27 mouse cellular contexts compared by ENCODE assay signal in genomic region chr9:30970001-30970400, GRCm38 (mm10). TPM values are rescaled to one million over a fixed set of nuclear protein-coding genes. Genes with fewer than 3 reads are reported as not detected.
DNase-seq lines count a peak whose midpoint lies in the region; ATAC-seq and TF ChIP-seq lines count a peak whose summit lies in the region.
"Had no signal": no experiment of that assay in that cellular context is flagged by ENCODE, and none has a peak within 500 bp of the region (broad histone marks: within the 10 kb centered on the region; RNA-seq: fewer than 3 reads in every experiment).

No protein-coding gene starts in this region.

- TF ChIP-seq CTCF in hindbrain, postnatal 0 days (IDR thresholded peaks at IDR 0.05; ENCODE audit: low read depth): no peak

- intact Hi-C loops in left cerebral cortex, postnatal 4 days (cut with DNase I): no loop called here

- no peak overlapping the region for H3K9ac ChIP-seq in ES-E14 (ENCODE audit: insufficient read depth, low read depth, low read length, poor library complexity, severe bottlenecking)
- H3K9ac ChIP-seq in hindbrain, postnatal 0 days (replicated peaks; ENCODE audit: low read length): no peak overlapping the region
- H3K9ac ChIP-seq: embryonic facial prominence, embryonic 13.5 days; embryonic facial prominence, embryonic 15.5 days; forebrain, embryonic 12.5 days; forebrain, embryonic 15.5 days; forebrain, postnatal 0 days had no signal

- WGBS in hindbrain, postnatal 0 days: 46% methylated on average over 3 of the region's 3 CpGs

- no peak for ATAC-seq in hindbrain, postnatal 0 days
- ATAC-seq: forebrain, embryonic 15.5 days; forebrain, postnatal 0 days; Patski had no signal

- H3K4me2 ChIP-seq in hindbrain, postnatal 0 days (ENCODE audit: low read depth, low read length): no peak overlapping the region
- H3K4me2 ChIP-seq: embryonic facial prominence, embryonic 13.5 days; embryonic facial prominence, embryonic 15.5 days; forebrain, embryonic 12.5 days; forebrain, embryonic 15.5 days had no signal

- in situ Hi-C loops in ES-E14 (cut with MboI; ENCODE audit: low sequenced_read_pairs in 2 of 2, unreplicated experiment in 2 of 2): no loop called here

- DNase-seq in ES-CJ7 (ENCODE audit: low read depth, low spot score) (peak; percentile 42), ES-E14 (ENCODE audit: low read depth, low spot score) (peak; percentile 15), R1 (ENCODE audit: low read depth, low spot score) (peak; percentile 93)
- no peak for DNase-seq in frontal cortex, postnatal 14 days (ENCODE audit: low spot score in 2 of 2)
- no peak for DNase-seq in hindbrain, postnatal 0 days (ENCODE audit: low spot score)
- no peak for DNase-seq in left cerebral cortex, postnatal 4 days
- DNase-seq: adrenal gland, adult 2 months; adrenal gland, postnatal 10 days; adrenal gland, postnatal 25 days; cerebellum, adult 11 months; cerebellum, adult 18-20 months; cerebellum, adult 8-10 months; cerebellum, adult 9-11 months; cerebellum, postnatal 14 days; cerebellum, postnatal 36 days; embryo, embryonic 11 days; forebrain, postnatal 0 days had no signal

- no peaks in the 10 kb centered on the region for H3K36me3 ChIP-seq in ES-E14 (ENCODE audit: control insufficient read depth, insufficient read depth, low read length, poor library complexity, severe bottlenecking)
- no peaks in the 10 kb centered on the region for H3K36me3 ChIP-seq in hindbrain, postnatal 0 days (ENCODE audit: insufficient read depth, low read length)
- H3K36me3 ChIP-seq: embryonic facial prominence, embryonic 13.5 days; embryonic facial prominence, embryonic 15.5 days; forebrain, embryonic 10.5 days; forebrain, embryonic 12.5 days; forebrain, embryonic 15.5 days had no signal

- no peaks in the 10 kb centered on the region for H3K27me3 ChIP-seq in hindbrain, postnatal 0 days (ENCODE audit: insufficient read depth, low read length)
- H3K27me3 ChIP-seq: embryonic facial prominence, embryonic 13.5 days; embryonic facial prominence, embryonic 15.5 days; forebrain, embryonic 12.5 days; forebrain, embryonic 15.5 days had no signal

- H3K9me3 ChIP-seq in ES-E14 (ENCODE audit: control insufficient read depth, insufficient read depth, low read depth, low read length): no peaks in the 10 kb centered on the region
- H3K9me3 ChIP-seq in hindbrain, postnatal 0 days (ENCODE audit: low read length): no peaks in the 10 kb centered on the region
- H3K9me3 ChIP-seq: embryonic facial prominence, embryonic 13.5 days; embryonic facial prominence, embryonic 15.5 days; forebrain, embryonic 10.5 days; forebrain, embryonic 12.5 days; forebrain, embryonic 15.5 days had no signal

- peaks cover 0 to 5% of the 10 kb centered on the region in 2 experiments; a peak in 3 of 4 replicates for H3K4me1 ChIP-seq in ES-E14 (ENCODE audit: control insufficient read depth in 2 of 2, insufficient read depth in 2 of 2, low read length in 2 of 2, poor library complexity in 1 of 2)
- H3K4me1 ChIP-seq in hindbrain, postnatal 0 days (ENCODE audit: insufficient read depth, low read length): no peaks in the 10 kb centered on the region
- H3K4me1 ChIP-seq: forebrain, embryonic 12.5 days; forebrain, embryonic 15.5 days had no signal

- no peak overlapping the region for H3K4me3 ChIP-seq in ES-E14 (ENCODE audit: insufficient read depth in 1 of 2, low read depth in 1 of 2, low read length in 2 of 2, poor library complexity in 1 of 2, severe bottlenecking in 1 of 2)
- no peak overlapping the region for H3K4me3 ChIP-seq in hindbrain, postnatal 0 days (ENCODE audit: low read length)
- H3K4me3 ChIP-seq: embryonic facial prominence, embryonic 13.5 days; embryonic facial prominence, embryonic 15.5 days; erythroblast, embryonic 14.5 days; forebrain, embryonic 10.5 days; forebrain, embryonic 12.5 days; forebrain, embryonic 15.5 days had no signal

- no peak overlapping the region for H3K27ac ChIP-seq in ES-E14 (ENCODE audit: insufficient read depth, low read depth, low read length, poor library complexity, severe bottlenecking)
- H3K27ac ChIP-seq in hindbrain, postnatal 0 days: no peak overlapping the region
- H3K27ac ChIP-seq: embryonic facial prominence, embryonic 13.5 days; embryonic facial prominence, embryonic 15.5 days; forebrain, embryonic 10.5 days; forebrain, embryonic 12.5 days; forebrain, embryonic 15.5 days had no signal

TF ChIP-seq in ES-E14, 5 proteins besides CTCF, POLR2A, EP300 and RAD21:
- TF ChIP-seq ZNF384 (IDR thresholded peaks at IDR 0.05; ENCODE audit: low read depth, low read length) (no peak), CHD2 (IDR thresholded peaks at IDR 0.05; ENCODE audit: low read depth, low read length) (no peak), ZC3H11A (IDR thresholded peaks at IDR 0.05; ENCODE audit: borderline replicate concordance, low read depth, low read length) (no peak), MAFK (IDR thresholded peaks at IDR 0.05; ENCODE audit: insufficient read depth, low read depth, low read length) (no peak), HCFC1 (IDR thresholded peaks at IDR 0.05; ENCODE audit: borderline replicate concordance, insufficient read depth, low read length) (no peak)

RNA-seq across cellular contexts. Expression of gene Adamts8, which starts 27.6 kb away (rescaled TPM):
- 5.4 and 5.9 TPM in 2 replicates for total RNA-seq in ES-E14 (2012; rRNA removed)
- 2.5 and 3.3 TPM in 2 replicates for total RNA-seq in hindbrain, postnatal 0 days (2014; rRNA removed)
- 1.7 and 1.8 TPM in 2 replicates for polyA plus RNA-seq in hindbrain, postnatal 0 days (2015; fragmentation: Nextera tagmentation; extraction: Ambion mirVana)
- 1 to 10 TPM; 8.5 to 8.9 TPM for total RNA-seq in left cerebral cortex, postnatal 4 days (2021)
- total RNA-seq: common myeloid progenitor, adult 5-6 weeks; MEL had no signal
- polyA plus RNA-seq: C2C12; erythroblast, embryonic 14.5 days; Patski had no signal

RNA-seq across cellular contexts. Expression of gene Adamts15, which starts 47.7 kb away (rescaled TPM):
- total RNA-seq in ES-E14 (2012; rRNA removed): 2.0 and 2.4 TPM in 2 replicates
- total RNA-seq in hindbrain, postnatal 0 days (2014; rRNA removed): 14.6 and 20.2 TPM in 2 replicates
- polyA plus RNA-seq in hindbrain, postnatal 0 days (2015; fragmentation: Nextera tagmentation; extraction: Ambion mirVana): 3.5 and 3.6 TPM in 2 replicates
- total RNA-seq in left cerebral cortex, postnatal 4 days (2021): 1 to 10 TPM; 8.6 to 9.6 TPM
- total RNA-seq: common myeloid progenitor, adult 5-6 weeks; MEL had no signal
- polyA plus RNA-seq: C2C12; erythroblast, embryonic 14.5 days had no signal

Comparison
In these comparisons a context has a peak if more than half of its experiments do, and no peak if none do; other contexts are left out.
1. DNase-seq: peak in ES-CJ7 (single experiment), ES-E14 (single experiment) and R1 (single experiment); none in frontal cortex, postnatal 14 days (0 of 2), hindbrain, postnatal 0 days (single experiment) and left cerebral cortex, postnatal 4 days (single experiment).